Mouse (Mus musculus): ENCODE results near the gene Olfr557. TPM values are rescaled to one million over a fixed set of nuclear protein-coding genes. Genes with fewer than 3 reads are reported as not detected.

Olfr557 gene
- not detected in 2 replicates for polyA plus RNA-seq (2015; fragmentation: Nextera tagmentation; extraction: Ambion mirVana)

GRCm38 (mm10) chr7:102695358-102696125, at the start of gene Olfr557:
Gene Olfr557 (plus strand): TSS chr7:102695910.
- Histone ChIP-seq H3K4me1 (no peaks in the 10 kb centered on the region), H3K27ac (replicated peaks) (no peak within 1 kb of the TSS), H3K36me3 (no peaks in the 10 kb centered on the region), H3K27me3 (replicated peaks) (no peaks in the 10 kb centered on the region), H3K4me2 (no peak within 1 kb of the TSS), H3K9ac (replicated peaks) (no peak within 1 kb of the TSS), H3K4me3 (replicated peaks) (no peak within 1 kb of the TSS), H3K9me3 (replicated peaks) (no peaks in the 10 kb centered on the region)
- 79% methylated on average over 5 of the region's 5 CpGs for WGBS
- ATAC-seq (ENCODE audit: low FRiP score), result no peak

GRCm38 (mm10) chr7:102658523-102658922, 37.2 kb upstream of the Olfr557 start, which contains the start of gene Olfr555:
Gene Olfr555 (plus strand): TSS chr7:102658823.
- Histone ChIP-seq H3K4me3 (replicated peaks) (no peak within 1 kb of the TSS), H3K9me3 (replicated peaks) (no peaks in the 10 kb centered on the region), H3K9ac (replicated peaks) (no peak within 1 kb of the TSS), H3K27ac (replicated peaks) (no peak within 1 kb of the TSS), H3K4me2 (no peak within 1 kb of the TSS), H3K27me3 (replicated peaks) (no peaks in the 10 kb centered on the region), H3K4me1 (no peaks in the 10 kb centered on the region), H3K36me3 (no peaks in the 10 kb centered on the region)
- 74% methylated on average over 1 of the region's 1 CpGs for WGBS
- ATAC-seq (ENCODE audit: low FRiP score), result no peak

- Histone ChIP-seq H3K36me3 (no peaks in the 10 kb centered on the region), H3K4me2 (no peak within 1 kb of the TSS), H3K9me3 (replicated peaks) (no peaks in the 10 kb centered on the region), H3K4me3 (replicated peaks) (no peak within 1 kb of the TSS), H3K27me3 (replicated peaks) (no peaks in the 10 kb centered on the region), H3K27ac (replicated peaks) (no peak within 1 kb of the TSS), H3K4me1 (no peaks in the 10 kb centered on the region), H3K9ac (replicated peaks) (no peak within 1 kb of the TSS)
- WGBS, result 19% methylated on average over 3 of the region's 3 CpGs
- ATAC-seq (ENCODE audit: low FRiP score), result no peak
Measured at GRCm38 (mm10) chr7:102664599-102664998, 31.1 kb upstream of the Olfr557 start, which contains the start of gene Olfr556. Gene Olfr556 (plus strand): TSS chr7:102664899.

- no peak overlapping the region for H3K4me3 ChIP-seq (replicated peaks)
- H3K27me3 ChIP-seq (replicated peaks), result no peaks in the 10 kb centered on the region
- H3K36me3 ChIP-seq, result no peaks in the 10 kb centered on the region
- H3K9ac ChIP-seq (replicated peaks), result no peak overlapping the region
- H3K9me3 ChIP-seq (replicated peaks), result no peaks in the 10 kb centered on the region
- no peak overlapping the region for H3K4me2 ChIP-seq
- WGBS, result 40% methylated on average over 2 of the region's 2 CpGs
- H3K4me1 ChIP-seq, result no peaks in the 10 kb centered on the region
- H3K27ac ChIP-seq (replicated peaks), result no peak overlapping the region
- no peak for ATAC-seq (ENCODE audit: low FRiP score)
Measured at GRCm38 (mm10) chr7:102665378-102665777, 30.3 kb upstream of the Olfr557 start.

- no peak for ATAC-seq (ENCODE audit: low FRiP score)
- no peak overlapping the region for H3K27ac ChIP-seq (replicated peaks)
- no peak overlapping the region for H3K4me3 ChIP-seq (replicated peaks)
- H3K36me3 ChIP-seq, result no peaks in the 10 kb centered on the region
- H3K4me2 ChIP-seq, result no peak overlapping the region
- H3K9me3 ChIP-seq (replicated peaks), result no peaks in the 10 kb centered on the region
- H3K9ac ChIP-seq (replicated peaks), result no peak overlapping the region
- 90% methylated on average over 2 of the region's 2 CpGs for WGBS
- no peaks in the 10 kb centered on the region for H3K4me1 ChIP-seq
- no peaks in the 10 kb centered on the region for H3K27me3 ChIP-seq (replicated peaks)
Measured at GRCm38 (mm10) chr7:102676225-102676624, 19.5 kb upstream of the Olfr557 start.

- no peaks in the 10 kb centered on the region for H3K36me3 ChIP-seq
- ATAC-seq (ENCODE audit: low FRiP score), result no peak
- no peak overlapping the region for H3K4me2 ChIP-seq
- H3K9ac ChIP-seq (replicated peaks), result no peak overlapping the region
- WGBS, result 91% methylated on average over 1 of the region's 1 CpGs
- H3K27ac ChIP-seq (replicated peaks), result no peak overlapping the region
- H3K9me3 ChIP-seq (replicated peaks), result no peaks in the 10 kb centered on the region
- H3K4me3 ChIP-seq (replicated peaks), result no peak overlapping the region
- H3K4me1 ChIP-seq, result no peaks in the 10 kb centered on the region
- no peaks in the 10 kb centered on the region for H3K27me3 ChIP-seq (replicated peaks)
Measured at GRCm38 (mm10) chr7:102681916-102682315, 13.8 kb upstream of the Olfr557 start.

GRCm38 (mm10) chr7:102686944-102687501, 8.7 kb upstream of the Olfr557 start, which contains the start of gene Trim68:
Gene Trim68 (minus strand): TSS chr7:102687327.
- H3K27ac ChIP-seq (replicated peaks), result peak within 1 kb of the TSS; percentile 83
- H3K4me1 ChIP-seq, result 0 out of 2 replicates have a peak, but pooled peaks cover 5% of the 10 kb centered on the region
- ATAC-seq (ENCODE audit: low FRiP score), result peak; percentile 100
- peak within 1 kb of the TSS; percentile 76 for H3K4me2 ChIP-seq
- no peaks in the 10 kb centered on the region for H3K27me3 ChIP-seq (replicated peaks)
- H3K9ac ChIP-seq (replicated peaks), result peak within 1 kb of the TSS; percentile 71
- WGBS, result under 1% methylated on average over 38 of the region's 40 CpGs
- no peaks in the 10 kb centered on the region for H3K36me3 ChIP-seq
- H3K9me3 ChIP-seq (replicated peaks), result no peaks in the 10 kb centered on the region
- peak within 1 kb of the TSS; percentile 74 for H3K4me3 ChIP-seq (replicated peaks)

GRCm38 (mm10) chr7:102698461-102698860, 2.8 kb downstream of the Olfr557 start:
- H3K9ac ChIP-seq (replicated peaks), result no peak overlapping the region

GRCm38 (mm10) chr7:102701915-102702314, 6.2 kb downstream of the Olfr557 start, which contains the start of gene Olfr558:
Gene Olfr558 (plus strand): TSS chr7:102702215.
- H3K4me3 ChIP-seq (replicated peaks), result no peak within 1 kb of the TSS
- H3K4me2 ChIP-seq, result no peak within 1 kb of the TSS
- H3K9me3 ChIP-seq (replicated peaks), result no peaks in the 10 kb centered on the region
- no peak for ATAC-seq (ENCODE audit: low FRiP score)
- no peak within 1 kb of the TSS for H3K9ac ChIP-seq (replicated peaks)
- no peaks in the 10 kb centered on the region for H3K36me3 ChIP-seq
- H3K27me3 ChIP-seq (replicated peaks), result no peaks in the 10 kb centered on the region
- H3K27ac ChIP-seq (replicated peaks), result no peak within 1 kb of the TSS
- H3K4me1 ChIP-seq, result no peaks in the 10 kb centered on the region

More at GRCm38 (mm10) chr7:102698461-102698860, 2.8 kb downstream of the Olfr557 start:
- no peak for ATAC-seq (ENCODE audit: low FRiP score)
- no peak overlapping the region for H3K27ac ChIP-seq (replicated peaks)
- H3K4me1 ChIP-seq, result no peaks in the 10 kb centered on the region
- H3K36me3 ChIP-seq, result no peaks in the 10 kb centered on the region
- WGBS, result 93% methylated on average over 7 of the region's 7 CpGs
- no peak overlapping the region for H3K4me3 ChIP-seq (replicated peaks)
- no peaks in the 10 kb centered on the region for H3K27me3 ChIP-seq (replicated peaks)
- H3K4me2 ChIP-seq, result no peak overlapping the region
- H3K9me3 ChIP-seq (replicated peaks), result no peaks in the 10 kb centered on the region

- Histone ChIP-seq H3K27ac (replicated peaks) (no peak within 1 kb of the TSS), H3K4me2 (no peak within 1 kb of the TSS), H3K36me3 (no peaks in the 10 kb centered on the region), H3K27me3 (replicated peaks) (no peaks in the 10 kb centered on the region), H3K4me1 (no peaks in the 10 kb centered on the region), H3K9ac (replicated peaks) (no peak within 1 kb of the TSS), H3K4me3 (replicated peaks) (no peak within 1 kb of the TSS), H3K9me3 (replicated peaks) (no peaks in the 10 kb centered on the region)
- 41% methylated on average over 1 of the region's 1 CpGs for WGBS
- ATAC-seq (ENCODE audit: low FRiP score), result no peak
Measured at GRCm38 (mm10) chr7:102718970-102719369, 23.3 kb downstream of the Olfr557 start, which contains the start of gene Olfr33. Gene Olfr33 (minus strand): TSS chr7:102719070.

- Histone ChIP-seq H3K4me3 (replicated peaks) (no peak within 1 kb of the TSS), H3K4me1 (no peaks in the 10 kb centered on the region), H3K36me3 (no peaks in the 10 kb centered on the region), H3K27me3 (replicated peaks) (no peaks in the 10 kb centered on the region), H3K4me2 (no peak within 1 kb of the TSS), H3K9me3 (replicated peaks) (no peaks in the 10 kb centered on the region), H3K27ac (replicated peaks) (no peak within 1 kb of the TSS), H3K9ac (replicated peaks) (no peak within 1 kb of the TSS)
- no peak for ATAC-seq (ENCODE audit: low FRiP score)
Measured at GRCm38 (mm10) chr7:102727391-102727790, 31.7 kb downstream of the Olfr557 start, which contains the start of gene Olfr559. Gene Olfr559 (minus strand): TSS chr7:102727491.

GRCm38 (mm10) chr7:102733793-102734192, 38.1 kb downstream of the Olfr557 start:
- Histone ChIP-seq H3K36me3 (no peaks in the 10 kb centered on the region), H3K4me1 (no peaks in the 10 kb centered on the region), H3K9me3 (replicated peaks) (no peaks in the 10 kb centered on the region), H3K4me3 (replicated peaks) (no peak overlapping the region), H3K4me2 (no peak overlapping the region), H3K27ac (replicated peaks) (no peak overlapping the region), H3K9ac (replicated peaks) (no peak overlapping the region), H3K27me3 (replicated peaks) (no peaks in the 10 kb centered on the region)
- WGBS, result 39% methylated on average over 1 of the region's 1 CpGs
- ATAC-seq (ENCODE audit: low FRiP score), result no peak

Data from neural tube, embryonic 15.5 days (tissue).